Mouse (Mus musculus) MEL (cell line): ENCODE results near the gene Prickle4. TPM values are rescaled to one million over a fixed set of nuclear protein-coding genes. Genes with fewer than 3 reads are reported as not detected.

Experiments used
- DNase-seq: peaks from one replicate; pipeline ENCODE4 v3.0.0; 2011; ENCODE audit warnings: low read depth, low spot score
- H3K27ac ChIP-seq: 2 replicates; pipeline ENCODE4 v1.5.1; 2012; ENCODE audit warnings: low read depth, mild to moderate bottlenecking, control low read depth, low read length, moderate library complexity; ENCODE audit not compliant: control insufficient read depth
- H3K27me3 ChIP-seq, 2 experiments: fragments of 150-350 bp in 1 of 2; sonication (generic) in 1 of 2; 2 replicates each; pipeline ENCODE4 v1.6.1; 2012; ENCODE audit warnings: low read length in 2 of 2, mild to moderate bottlenecking in 2 of 2, improper control_type of control experiment in 1 of 2, moderate library complexity in 1 of 2; ENCODE audit not compliant: insufficient read depth in 2 of 2, control insufficient read depth in 1 of 2
- H3K36me3 ChIP-seq, 2 experiments: 2 replicates each; pipeline ENCODE4 v1.6.1; 2012 to 2014; ENCODE audit warnings: low read length in 2 of 2, improper control_type of control experiment in 1 of 2, inconsistent platforms in 1 of 2, mild to moderate bottlenecking in 1 of 2; ENCODE audit not compliant: insufficient read depth in 2 of 2, control insufficient read depth in 1 of 2
- H3K4me1 ChIP-seq, 2 experiments: fragments of 150-350 bp in 1 of 2; sonication (generic) in 1 of 2; 2 replicates each; pipeline ENCODE4 v1.6.1; 2012; ENCODE audit warnings: low read length in 2 of 2, improper control_type of control experiment in 1 of 2, mild to moderate bottlenecking in 1 of 2; ENCODE audit not compliant: insufficient read depth in 2 of 2, control insufficient read depth in 1 of 2
- H3K4me3 ChIP-seq, 2 experiments: fragments of 150-350 bp in 1 of 2; sonication (generic) in 1 of 2; 2 replicates each; pipeline ENCODE4 v1.5.1; 2012; ENCODE audit warnings: low read depth in 2 of 2, low read length in 2 of 2, mild to moderate bottlenecking in 2 of 2, moderate library complexity in 2 of 2, control low read depth in 1 of 2, improper control_type of control experiment in 1 of 2; ENCODE audit not compliant: control insufficient read depth in 1 of 2, insufficient read depth in 1 of 2
- H3K79me2 ChIP-seq: 2 replicates; pipeline ENCODE4 v1.6.1; 2012; ENCODE audit warnings: mild to moderate bottlenecking, low read length, moderate library complexity; ENCODE audit not compliant: control insufficient read depth, poor library complexity, insufficient read depth
- H3K9ac ChIP-seq: 2 replicates; pipeline ENCODE4 v1.6.1; 2012; ENCODE audit warnings: low read depth, mild to moderate bottlenecking, control low read depth, low read length, moderate library complexity; ENCODE audit not compliant: control insufficient read depth, poor library complexity, severe bottlenecking
- H3K9me3 ChIP-seq: fragments of 150-350 bp; sonication (generic); replicated peaks from 2 replicates; pipeline ENCODE4 v1.6.1; 2012; ENCODE audit warnings: mild to moderate bottlenecking, low read length, improper control_type of control experiment, moderate library complexity; ENCODE audit not compliant: insufficient read depth
- BHLHE40 ChIP-seq: IDR thresholded peaks from 2 replicates; pipeline ENCODE4 v1.6.1; 2012; ENCODE audit warnings: low read depth, mild to moderate bottlenecking, inconsistent platforms, low read length, improper control_type of control experiment, borderline replicate concordance
- CHD1 ChIP-seq: IDR thresholded peaks from 2 replicates; pipeline ENCODE4 v1.6.1; 2012; ENCODE audit warnings: low read depth, mild to moderate bottlenecking, inconsistent platforms, low read length, improper control_type of control experiment
- CHD2 ChIP-seq: IDR thresholded peaks from 2 replicates; pipeline ENCODE4 v1.6.1; 2011; ENCODE audit warnings: low read length, improper control_type of control experiment
- CTCF ChIP-seq, 3 experiments: IDR thresholded peaks in 2 of 3; conservative IDR thresholded peaks in 1 of 3; 2 replicates each; pipeline ENCODE4 v1.5.1; 2011 to 2012; ENCODE audit warnings: low read length in 3 of 3, low read depth in 2 of 3, mild to moderate bottlenecking in 2 of 3, improper control_type of control experiment in 1 of 3, inconsistent platforms in 1 of 3, mixed read lengths in 1 of 3, moderate library complexity in 1 of 3; ENCODE audit not compliant: control insufficient read depth in 1 of 3, insufficient read depth in 1 of 3, poor library complexity in 1 of 3, severe bottlenecking in 1 of 3
- E2F4 ChIP-seq: IDR thresholded peaks from 2 replicates; pipeline ENCODE4 v1.6.1; 2011; ENCODE audit warnings: low read depth, low read length, improper control_type of control experiment, borderline replicate concordance
- ELF1 ChIP-seq: IDR thresholded peaks from 2 replicates; pipeline ENCODE4 v1.6.1; 2014; ENCODE audit warnings: low read depth, mild to moderate bottlenecking, inconsistent platforms, low read length, improper control_type of control experiment, moderate library complexity
- EP300 ChIP-seq, 2 experiments: IDR thresholded peaks; 2 replicates each; pipeline ENCODE4 v1.6.1; 2011; ENCODE audit warnings: improper control_type of control experiment in 2 of 2, low read length in 2 of 2, low read depth in 1 of 2, mild to moderate bottlenecking in 1 of 2
- GABPA ChIP-seq: IDR thresholded peaks from 2 replicates; pipeline ENCODE4 v1.6.1; 2012; ENCODE audit warnings: low read depth, mild to moderate bottlenecking, inconsistent platforms, low read length, improper control_type of control experiment, moderate library complexity
- GATA1 ChIP-seq: IDR thresholded peaks from 2 replicates; pipeline ENCODE4 v1.6.1; 2011; ENCODE audit warnings: low read depth, low read length, improper control_type of control experiment
- HCFC1 ChIP-seq: IDR thresholded peaks from 2 replicates; pipeline ENCODE4 v1.6.1; 2012; ENCODE audit warnings: low read depth, mild to moderate bottlenecking, inconsistent platforms, low read length, improper control_type of control experiment, moderate library complexity
- JUND ChIP-seq: IDR thresholded peaks from 2 replicates; pipeline ENCODE4 v1.6.1; 2011; ENCODE audit warnings: low read depth, mild to moderate bottlenecking, improper control_type of control experiment, low read length
- NELFE ChIP-seq: IDR thresholded peaks from 2 replicates; pipeline ENCODE4 v1.6.1; 2011; ENCODE audit warnings: low read depth, low read length, improper control_type of control experiment
- NRF1 ChIP-seq: IDR thresholded peaks from 2 replicates; pipeline ENCODE4 v1.6.1; 2014; ENCODE audit warnings: low read depth, mild to moderate bottlenecking, inconsistent platforms, low read length, improper control_type of control experiment, moderate library complexity; ENCODE audit not compliant: poor library complexity, insufficient read depth, severe bottlenecking
- POLR2A ChIP-seq, 2 experiments: IDR thresholded peaks; 2 replicates each; pipeline ENCODE4 v1.6.1; 2011 to 2012; ENCODE audit warnings: low read length in 2 of 2, mild to moderate bottlenecking in 2 of 2, control low read depth in 1 of 2, improper control_type of control experiment in 1 of 2, low read depth in 1 of 2, moderate library complexity in 1 of 2; ENCODE audit not compliant: control insufficient read depth in 1 of 2, insufficient read depth in 1 of 2, poor library complexity in 1 of 2
- POLR2AphosphoS5 ChIP-seq: IDR thresholded peaks from 2 replicates; pipeline ENCODE4 v1.6.1; 2012; ENCODE audit warnings: low read depth, borderline replicate concordance, mild to moderate bottlenecking, inconsistent platforms, low read length, moderate library complexity, mixed read lengths
- TBP ChIP-seq: IDR thresholded peaks from 2 replicates; pipeline ENCODE4 v1.8.0; 2011; ENCODE audit warnings: low read depth, low read length, improper control_type of control experiment
- TCF12 ChIP-seq: IDR thresholded peaks from 2 replicates; pipeline ENCODE4 v1.6.1; 2014; ENCODE audit warnings: low read depth, mild to moderate bottlenecking, inconsistent platforms, low read length, improper control_type of control experiment, moderate library complexity
- UBTF ChIP-seq: IDR thresholded peaks from 2 replicates; pipeline ENCODE4 v1.6.1; 2012; ENCODE audit warnings: low read depth, mild to moderate bottlenecking, inconsistent platforms, low read length, improper control_type of control experiment, moderate library complexity, borderline replicate concordance; ENCODE audit not compliant: insufficient read depth
- USF1 ChIP-seq: IDR thresholded peaks from 2 replicates; pipeline ENCODE4 v1.6.1; 2014; ENCODE audit warnings: low read depth, mild to moderate bottlenecking, inconsistent platforms, low read length, improper control_type of control experiment, moderate library complexity
- ZKSCAN1 ChIP-seq: IDR thresholded peaks from 2 replicates; pipeline ENCODE4 v1.6.1; 2012; ENCODE audit warnings: low read depth, mild to moderate bottlenecking, inconsistent platforms, low read length, improper control_type of control experiment, moderate library complexity
- polyA plus RNA-seq, 2 experiments: library from polyadenylated mRNA; stranded (reverse) in 1 of 2; unstranded in 1 of 2; fragments of >175 nt in 1 of 2; fragments of >200 nt in 1 of 2; gene quantifications; 2 replicates each; pipeline versions ENCODE4 v1.2.1 to v1.2.4; 2012; ENCODE audit warnings: low replicate concordance in 2 of 2, low read depth in 1 of 2; ENCODE audit not compliant: insufficient read length in 2 of 2, insufficient read depth in 1 of 2, missing spikeins in 1 of 2
- total RNA-seq: library from RNA; depleted of rRNA; stranded (reverse); fragments of 300-350 nt; gene quantifications from 2 replicates; pipeline ENCODE4 v1.2.3, GENCODE M21; 2012

Prickle4 gene
- total and polyA plus RNA-seq, 3 experiments = 0.23 to 4.3 TPM; not detected in 1

DNA sequence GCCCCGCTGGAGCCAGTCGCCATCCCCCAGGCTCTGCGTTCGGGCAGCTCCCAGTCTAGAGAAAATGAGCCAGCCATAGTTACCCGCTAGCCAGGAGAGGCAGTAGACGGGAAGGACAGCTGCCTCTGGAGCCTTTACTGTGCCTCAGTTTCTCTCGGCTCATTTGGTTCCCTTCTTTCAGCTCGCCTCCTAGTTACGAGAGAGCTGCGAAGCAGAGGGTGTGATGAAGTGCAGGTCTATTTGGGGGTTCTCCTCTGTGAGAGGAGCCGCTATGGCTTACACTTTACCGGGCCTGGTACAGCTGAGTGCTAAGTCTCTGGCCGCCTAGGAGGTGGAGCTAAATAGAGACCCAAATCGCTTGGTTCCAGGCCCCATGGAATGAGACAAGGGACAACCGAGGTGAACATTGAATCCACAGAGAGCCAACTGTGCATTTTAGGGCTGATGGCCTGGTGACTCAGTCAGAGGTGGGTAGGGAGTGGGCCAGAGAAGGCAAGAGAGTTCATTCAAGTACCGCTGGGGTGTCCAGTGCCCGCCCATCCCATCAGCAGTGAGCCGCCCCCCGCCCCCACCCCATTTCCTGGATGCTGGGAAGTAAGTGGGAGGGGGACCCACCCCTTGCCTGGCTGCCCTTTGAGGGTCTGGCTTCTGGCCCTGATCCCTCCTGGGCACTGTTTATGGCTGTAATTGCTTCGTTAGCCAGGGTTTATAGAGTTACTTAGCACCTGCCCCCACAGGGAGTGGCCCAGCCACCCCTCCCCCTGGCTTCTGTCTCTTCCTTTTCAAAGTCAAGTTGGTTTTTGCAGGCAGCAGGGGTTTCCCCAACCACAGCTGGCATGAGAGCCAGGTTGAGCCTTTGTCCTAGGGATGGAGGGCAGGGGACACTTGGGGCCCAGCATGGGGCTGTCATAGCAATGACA is 44.6 kb upstream of the Prickle4 start:
- H3K27me3 ChIP-seq = no peaks in the 10 kb centered on the region
- peak overlapping the region; percentile 57 to 91; a peak in 3 of 4 replicates for H3K4me3 ChIP-seq
- H3K4me1 ChIP-seq = peaks cover 5 to 37% of the 10 kb centered on the region in 2 experiments
- peak overlapping the region; percentile 20; the same call in 1 of the 2 replicates for H3K27ac ChIP-seq
- peak overlapping the region; percentile 87 for H3K9ac ChIP-seq
- TF ChIP-seq UBTF = no peak
- no peak for TF ChIP-seq BHLHE40
- no peak for TF ChIP-seq CHD1
- TF ChIP-seq EP300 (IDR thresholded peaks at IDR 0.05; ENCODE audit: low read depth in 1 of 2, low read length in 2 of 2) = no peak
- TF ChIP-seq CTCF (IDR thresholded peaks at IDR 0.05 in 2 of 3, conservative IDR thresholded peaks at IDR 0.05 in 1 of 3; ENCODE audit: control insufficient read depth in 1 of 3, insufficient read depth in 1 of 3, low read depth in 2 of 3, low read length in 3 of 3, poor library complexity in 1 of 3, severe bottlenecking in 1 of 3) = no peak
- TF ChIP-seq USF1 = no peak
- TF ChIP-seq CHD2 = no peak
- no peak for TF ChIP-seq TBP
- TF ChIP-seq E2F4 = no peak
- no peak for TF ChIP-seq ZKSCAN1
- TF ChIP-seq TCF12 = no peak
- no peak for TF ChIP-seq GATA1
- no peak for TF ChIP-seq POLR2AphosphoS5
- no peak for TF ChIP-seq GABPA
- no peak for TF ChIP-seq ELF1
- TF ChIP-seq HCFC1 = no peak
- peak; percentile 25 for DNase-seq
- H3K9me3 ChIP-seq = no peaks in the 10 kb centered on the region
- peaks cover 1% of the 10 kb centered on the region; the same call in 1 of the 2 replicates for H3K79me2 ChIP-seq
- H3K36me3 ChIP-seq = peaks cover 0 to 23% of the 10 kb centered on the region in 2 experiments; a peak in 2 of 4 replicates

DNA sequence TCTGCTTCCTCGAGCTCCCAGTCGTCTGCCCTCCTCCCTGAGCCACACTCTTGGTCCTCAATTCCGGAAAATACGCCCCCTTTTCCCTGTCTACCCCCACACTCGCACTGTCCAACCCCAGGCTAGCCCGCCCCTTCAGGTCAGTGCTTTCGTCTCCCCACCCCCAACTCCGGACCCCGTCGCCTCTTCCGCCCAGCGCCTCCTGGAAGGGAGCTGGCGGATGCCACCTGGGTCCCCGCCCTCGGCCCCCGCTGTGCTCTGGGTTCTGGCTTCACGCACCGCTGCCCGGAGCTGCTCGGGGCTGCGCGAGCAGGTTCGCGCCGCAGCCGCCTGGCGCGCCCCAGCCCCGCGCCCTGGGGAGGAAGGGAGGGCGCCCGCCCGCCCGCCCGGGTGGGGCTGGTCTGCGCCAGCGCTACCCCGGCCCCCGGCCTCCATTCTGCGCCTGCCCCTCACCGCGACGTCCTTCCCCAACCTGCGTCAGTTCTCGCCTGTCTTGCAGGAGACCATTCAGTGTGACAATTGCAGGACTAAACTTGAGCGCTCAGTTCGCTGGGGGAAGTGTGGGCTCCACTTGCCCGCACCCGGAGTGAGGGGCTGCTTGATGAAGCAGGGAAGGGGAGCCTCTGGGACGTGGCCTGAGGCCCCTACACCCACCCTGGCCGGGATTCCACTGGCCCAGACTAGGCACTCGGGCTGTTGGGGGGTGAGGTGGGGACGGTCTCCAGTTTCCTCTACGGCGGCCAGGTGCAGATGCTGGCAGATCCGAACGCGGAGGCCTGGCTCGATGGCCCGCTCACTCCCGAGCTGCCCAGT is 43.7 kb upstream of the Prickle4 start:
- Histone ChIP-seq H3K36me3 (peaks cover 0 to 18% of the 10 kb centered on the region in 2 experiments; a peak in 2 of 4 replicates), H3K27me3 (no peaks in the 10 kb centered on the region), H3K4me1 (peaks cover 2 to 32% of the 10 kb centered on the region in 2 experiments), H3K9ac (peak overlapping the region; percentile 87), H3K4me3 (peak overlapping the region; percentile 83 to 91), H3K79me2 (peaks cover 1% of the 10 kb centered on the region; the same call in 1 of the 2 replicates), H3K9me3 (no peaks in the 10 kb centered on the region), H3K27ac (peak overlapping the region; percentile 70)
- no peak for TF ChIP-seq JUND
- TF ChIP-seq CTCF (IDR thresholded peaks at IDR 0.05 in 2 of 3, conservative IDR thresholded peaks at IDR 0.05 in 1 of 3; ENCODE audit: control insufficient read depth in 1 of 3, insufficient read depth in 1 of 3, low read depth in 2 of 3, low read length in 3 of 3, poor library complexity in 1 of 3, severe bottlenecking in 1 of 3) = no peak
- peak in 1 of 2 experiments; percentile 46; a peak in 1 of 4 replicates for TF ChIP-seq POLR2A (IDR thresholded peaks at IDR 0.05; ENCODE audit: control insufficient read depth in 1 of 2, insufficient read depth in 1 of 2, low read depth in 1 of 2, low read length in 2 of 2, poor library complexity in 1 of 2)
- peak; percentile 35; the same call in 1 of the 2 replicates for TF ChIP-seq NRF1
- TF ChIP-seq NELFE = peak; percentile 0; the same call in 1 of the 2 replicates
- DNase-seq = peak; percentile 76
